Mouse (Mus musculus): ENCODE results near the gene Kifc3. TPM values are rescaled to one million over a fixed set of nuclear protein-coding genes. Genes with fewer than 3 reads are reported as not detected.

The Kifc3 gene
- polyA plus RNA-seq, 1 experiment from 2014 or later: 7.8 TPM

DNA sequence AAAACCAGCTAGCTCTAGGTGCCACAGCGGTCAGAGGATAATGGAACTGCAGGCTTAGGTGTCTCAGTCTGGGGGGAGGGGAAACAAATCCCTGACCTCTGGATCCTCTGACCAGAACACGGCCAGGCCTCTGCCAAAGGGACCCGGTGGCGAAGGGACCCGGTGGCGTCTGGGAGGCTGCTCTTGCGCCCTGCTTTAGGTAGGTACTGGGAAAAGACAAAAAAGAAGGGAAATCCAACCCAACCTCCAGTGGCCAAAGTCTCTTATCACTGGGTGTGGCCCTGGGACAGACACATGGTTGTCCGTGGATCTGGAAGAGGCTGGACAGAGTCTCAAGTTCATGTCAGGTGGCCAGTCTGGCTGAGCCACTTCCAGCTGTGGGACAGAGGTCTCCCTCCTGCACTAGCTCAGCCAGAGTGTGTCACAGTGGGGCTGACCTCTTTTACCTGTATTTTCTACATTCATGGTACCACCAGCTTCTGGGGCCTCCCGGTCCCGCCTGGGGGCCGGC lies 73.8 kb downstream of the Kifc3 start:
- WGBS: 84% methylated on average over 11 of the region's 11 CpGs

DNA sequence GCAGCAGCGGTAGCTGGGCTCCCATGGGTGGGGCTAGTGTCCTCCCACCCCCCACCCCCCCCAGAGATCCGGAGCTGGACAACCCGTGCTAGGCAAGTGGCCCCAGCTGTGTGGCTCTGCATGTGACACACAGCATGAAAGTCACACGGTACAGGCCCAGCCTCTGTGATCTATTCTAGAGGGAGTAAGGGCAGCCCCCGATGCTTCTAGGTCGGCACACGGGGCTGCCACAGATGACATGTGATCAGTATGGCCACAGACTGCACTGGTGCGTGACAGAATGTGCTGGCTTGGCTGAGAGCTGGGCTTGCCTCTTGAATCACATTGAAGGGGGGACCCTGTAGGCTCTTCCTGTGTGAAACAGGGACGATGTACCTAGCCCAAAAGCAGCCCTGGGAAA lies 75.0 kb downstream of the Kifc3 start:
- Histone ChIP-seq H3K27ac (ENCODE audit: low read depth, low read length) (no peak overlapping the region), H3K9me3 (ENCODE audit: control insufficient read depth, low read length) (no peaks in the 10 kb centered on the region), H3K27me3 (replicated peaks; ENCODE audit: control insufficient read depth, insufficient read depth, low read length) (no peaks in the 10 kb centered on the region), H3K4me2 (no peak overlapping the region), H3K36me3 (ENCODE audit: control insufficient read depth, insufficient read depth, low read length) (peaks cover 4% of the 10 kb centered on the region; the same call in 1 of the 2 replicates), H3K9ac (ENCODE audit: low read depth, low read length) (no peak overlapping the region), H3K4me3 (ENCODE audit: low read depth, low read length) (no peak overlapping the region), H3K4me1 (replicated peaks; ENCODE audit: control insufficient read depth, insufficient read depth, low read length) (no peaks in the 10 kb centered on the region)
- WGBS: 82% methylated on average over 9 of the region's 9 CpGs
- no peak for DNase-seq (ENCODE audit: low spot score)
- ATAC-seq (replicated peaks; ENCODE audit: low FRiP score): no peak

More for the DNA sequence above, 73.8 kb downstream of the Kifc3 start:
- Histone ChIP-seq H3K9me3 (ENCODE audit: control insufficient read depth, low read length) (no peaks in the 10 kb centered on the region), H3K4me3 (ENCODE audit: low read depth, low read length) (no peak overlapping the region), H3K9ac (ENCODE audit: low read depth, low read length) (no peak overlapping the region), H3K36me3 (ENCODE audit: control insufficient read depth, insufficient read depth, low read length) (peaks cover 4% of the 10 kb centered on the region; the same call in 1 of the 2 replicates), H3K4me1 (replicated peaks; ENCODE audit: control insufficient read depth, insufficient read depth, low read length) (no peaks in the 10 kb centered on the region), H3K4me2 (no peak overlapping the region), H3K27ac (ENCODE audit: low read depth, low read length) (no peak overlapping the region), H3K27me3 (replicated peaks; ENCODE audit: control insufficient read depth, insufficient read depth, low read length) (no peaks in the 10 kb centered on the region)
- no peak for ATAC-seq (replicated peaks; ENCODE audit: low FRiP score)
- DNase-seq (ENCODE audit: low spot score): no peak

DNA sequence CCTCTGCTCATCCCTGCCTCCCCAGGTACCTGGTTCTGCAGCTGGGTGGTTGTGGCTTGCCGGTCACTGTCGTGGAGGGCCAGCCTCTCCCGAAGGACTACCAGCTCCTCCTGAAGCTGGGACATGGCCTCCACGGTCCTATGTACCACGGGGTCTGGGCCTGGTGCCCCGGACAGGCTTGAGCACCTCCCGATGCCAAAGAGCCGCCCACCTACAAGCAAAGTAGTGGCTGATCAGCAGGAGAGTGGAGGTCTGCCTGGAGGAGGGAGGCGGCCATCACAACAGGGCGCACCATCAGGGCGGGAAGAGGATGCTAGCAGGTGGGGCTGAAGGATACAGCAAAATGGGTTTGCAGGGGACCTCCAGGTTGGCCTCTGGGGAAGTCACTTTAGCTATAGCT lies 76.1 kb downstream of the Kifc3 start:
- H3K9ac ChIP-seq (ENCODE audit: low read depth, low read length): no peak overlapping the region
- H3K27me3 ChIP-seq (replicated peaks; ENCODE audit: control insufficient read depth, insufficient read depth, low read length): no peaks in the 10 kb centered on the region
- H3K4me1 ChIP-seq (replicated peaks; ENCODE audit: control insufficient read depth, insufficient read depth, low read length): no peaks in the 10 kb centered on the region
- no peaks in the 10 kb centered on the region for H3K9me3 ChIP-seq (ENCODE audit: control insufficient read depth, low read length)
- DNase-seq (ENCODE audit: low spot score): no peak
- H3K4me3 ChIP-seq (ENCODE audit: low read depth, low read length): no peak overlapping the region
- no peak for ATAC-seq (replicated peaks; ENCODE audit: low FRiP score)
- H3K27ac ChIP-seq (ENCODE audit: low read depth, low read length): no peak overlapping the region
- 88% methylated on average over 11 of the region's 11 CpGs for WGBS
- peaks cover 4% of the 10 kb centered on the region; the same call in 1 of the 2 replicates for H3K36me3 ChIP-seq (ENCODE audit: control insufficient read depth, insufficient read depth, low read length)
- H3K4me2 ChIP-seq: no peak overlapping the region

DNA sequence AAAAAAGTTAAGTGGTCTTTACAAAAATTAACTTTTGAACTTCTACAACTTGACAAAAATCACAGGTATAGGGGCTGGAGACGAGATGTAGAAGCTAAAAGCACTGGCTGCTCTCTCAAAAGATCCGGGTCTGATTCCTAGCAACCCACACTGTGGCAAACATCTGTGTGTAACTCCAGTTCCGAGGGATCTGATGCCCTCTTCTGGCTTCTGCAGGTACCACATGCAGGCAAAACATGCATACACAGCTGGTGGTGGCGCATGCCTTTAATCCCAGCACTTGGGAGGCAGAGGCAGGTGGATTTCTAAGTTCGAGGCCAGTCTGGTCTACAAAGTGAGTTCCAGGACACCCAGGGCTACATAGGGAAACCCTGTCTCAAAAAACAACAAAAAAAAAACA lies 79.2 kb downstream of the Kifc3 start:
- Histone ChIP-seq H3K4me3 (ENCODE audit: low read depth, low read length) (no peak overlapping the region), H3K4me1 (replicated peaks; ENCODE audit: control insufficient read depth, insufficient read depth, low read length) (no peaks in the 10 kb centered on the region), H3K9me3 (ENCODE audit: control insufficient read depth, low read length) (no peaks in the 10 kb centered on the region), H3K27me3 (replicated peaks; ENCODE audit: control insufficient read depth, insufficient read depth, low read length) (no peaks in the 10 kb centered on the region), H3K4me2 (no peak overlapping the region), H3K9ac (ENCODE audit: low read depth, low read length) (no peak overlapping the region), H3K36me3 (ENCODE audit: control insufficient read depth, insufficient read depth, low read length) (0 out of 2 replicates have a peak, but pooled peaks cover 4% of the 10 kb centered on the region), H3K27ac (ENCODE audit: low read depth, low read length) (no peak overlapping the region)
- no peak for ATAC-seq (replicated peaks; ENCODE audit: low FRiP score)
- WGBS: 80% methylated on average over 5 of the region's 5 CpGs
- DNase-seq (ENCODE audit: low spot score): no peak

- DNase-seq (ENCODE audit: low spot score): no peak
- no peaks in the 10 kb centered on the region for H3K27me3 ChIP-seq (replicated peaks; ENCODE audit: control insufficient read depth, insufficient read depth, low read length)
- H3K4me2 ChIP-seq: no peak overlapping the region
- ATAC-seq (replicated peaks; ENCODE audit: low FRiP score): peak; percentile 41; the same call in 1 of the 2 replicates
- no peaks in the 10 kb centered on the region for H3K9me3 ChIP-seq (ENCODE audit: control insufficient read depth, low read length)
- H3K36me3 ChIP-seq (ENCODE audit: control insufficient read depth, insufficient read depth, low read length): no peaks in the 10 kb centered on the region
- no peak overlapping the region for H3K4me3 ChIP-seq (ENCODE audit: low read depth, low read length)
- no peak overlapping the region for H3K9ac ChIP-seq (ENCODE audit: low read depth, low read length)
- 63% methylated on average over 3 of the region's 3 CpGs for WGBS
- H3K4me1 ChIP-seq (replicated peaks; ENCODE audit: control insufficient read depth, insufficient read depth, low read length): no peaks in the 10 kb centered on the region
- H3K27ac ChIP-seq (ENCODE audit: low read depth, low read length): no peak overlapping the region
Observed at GRCm38 (mm10) chr8:95113750-95114149, 88.9 kb downstream of the Kifc3 start.

DNA sequence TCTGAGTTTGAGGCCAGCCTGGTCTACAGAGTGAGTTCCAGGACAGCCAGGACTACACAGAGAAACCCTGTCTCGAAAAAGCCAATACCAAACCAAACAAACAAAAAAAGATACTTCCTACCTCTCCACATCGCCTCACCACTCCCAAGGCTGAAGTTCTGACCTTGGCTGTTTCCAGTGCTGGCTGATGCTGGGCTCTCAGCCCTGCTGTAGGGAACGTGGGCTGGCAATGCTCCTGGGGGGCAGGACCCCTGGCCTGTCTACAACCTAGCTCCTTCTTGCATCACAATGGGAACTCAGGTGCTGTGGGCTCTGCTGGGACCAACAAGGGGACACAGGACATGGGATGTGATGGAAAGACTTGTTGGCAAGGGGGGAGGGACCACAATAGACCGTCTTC lies 89.5 kb downstream of the Kifc3 start:
- Histone ChIP-seq H3K4me3 (ENCODE audit: low read depth, low read length) (no peak overlapping the region), H3K9ac (ENCODE audit: low read depth, low read length) (no peak overlapping the region), H3K4me1 (replicated peaks; ENCODE audit: control insufficient read depth, insufficient read depth, low read length) (no peaks in the 10 kb centered on the region), H3K36me3 (ENCODE audit: control insufficient read depth, insufficient read depth, low read length) (no peaks in the 10 kb centered on the region), H3K4me2 (no peak overlapping the region), H3K9me3 (ENCODE audit: control insufficient read depth, low read length) (no peaks in the 10 kb centered on the region), H3K27me3 (replicated peaks; ENCODE audit: control insufficient read depth, insufficient read depth, low read length) (no peaks in the 10 kb centered on the region), H3K27ac (ENCODE audit: low read depth, low read length) (no peak overlapping the region)
- DNase-seq (ENCODE audit: low spot score) (no peak), ATAC-seq (replicated peaks; ENCODE audit: low FRiP score) (no peak)
- WGBS: 68% methylated on average over 4 of the region's 4 CpGs

DNA sequence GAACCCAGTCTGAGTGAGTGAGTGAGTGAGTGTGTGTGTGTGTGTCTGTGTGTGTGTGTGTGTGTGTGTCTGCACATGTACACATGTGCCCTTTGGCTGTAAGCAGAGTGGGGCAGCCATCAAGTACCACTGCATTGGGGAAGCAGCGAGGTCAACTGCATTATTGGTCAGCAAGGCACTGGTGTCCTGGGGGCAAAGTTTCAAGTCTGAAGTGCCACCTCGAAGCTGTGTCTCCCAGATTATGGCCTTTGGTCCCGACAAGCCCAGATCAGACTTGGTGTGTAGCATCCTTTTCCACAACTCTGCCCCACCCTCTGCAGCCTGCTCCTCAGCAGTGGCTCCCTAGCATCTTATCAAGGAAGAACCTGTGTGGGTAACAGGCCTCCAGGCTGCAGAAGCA lies 90.0 kb downstream of the Kifc3 start:
- ATAC-seq (replicated peaks; ENCODE audit: low FRiP score) (no peak), DNase-seq (ENCODE audit: low spot score) (no peak)
- Histone ChIP-seq H3K9me3 (ENCODE audit: control insufficient read depth, low read length) (no peaks in the 10 kb centered on the region), H3K4me2 (no peak overlapping the region), H3K27me3 (replicated peaks; ENCODE audit: control insufficient read depth, insufficient read depth, low read length) (no peaks in the 10 kb centered on the region), H3K36me3 (ENCODE audit: control insufficient read depth, insufficient read depth, low read length) (no peaks in the 10 kb centered on the region), H3K27ac (ENCODE audit: low read depth, low read length) (no peak overlapping the region), H3K4me1 (replicated peaks; ENCODE audit: control insufficient read depth, insufficient read depth, low read length) (no peaks in the 10 kb centered on the region), H3K9ac (ENCODE audit: low read depth, low read length) (no peak overlapping the region), H3K4me3 (ENCODE audit: low read depth, low read length) (no peak overlapping the region)
- 84% methylated on average over 3 of the region's 3 CpGs for WGBS

DNA sequence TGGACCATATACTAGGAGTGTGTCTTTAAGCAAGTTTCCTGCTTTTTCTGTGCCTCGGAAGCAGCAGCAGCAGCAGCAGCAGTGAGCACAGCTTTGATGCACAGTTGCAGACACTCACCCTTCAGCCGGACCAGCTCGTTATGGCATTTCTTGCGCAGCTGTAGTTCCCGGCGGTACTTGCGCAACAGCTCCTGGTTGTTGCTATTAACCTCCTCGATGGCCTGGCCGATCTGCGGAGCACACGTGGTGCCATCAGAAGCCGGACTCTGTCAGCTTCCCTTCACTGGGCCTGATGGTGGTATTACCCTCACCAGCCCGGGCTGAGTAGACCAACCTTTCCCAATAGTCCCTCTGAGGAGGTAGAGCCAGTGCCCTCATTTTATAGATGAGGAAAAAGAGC lies 95.3 kb downstream of the Kifc3 start:
- H3K27ac ChIP-seq (ENCODE audit: low read depth, low read length): no peak overlapping the region
- H3K4me3 ChIP-seq (ENCODE audit: low read depth, low read length): no peak overlapping the region
- H3K4me1 ChIP-seq (replicated peaks; ENCODE audit: control insufficient read depth, insufficient read depth, low read length): no peaks in the 10 kb centered on the region
- no peak overlapping the region for H3K4me2 ChIP-seq
- no peaks in the 10 kb centered on the region; the same call in 1 of the 2 replicates for H3K36me3 ChIP-seq (ENCODE audit: control insufficient read depth, insufficient read depth, low read length)
- no peak for ATAC-seq (replicated peaks; ENCODE audit: low FRiP score)
- no peaks in the 10 kb centered on the region for H3K9me3 ChIP-seq (ENCODE audit: control insufficient read depth, low read length)
- WGBS: 89% methylated on average over 13 of the region's 13 CpGs
- DNase-seq (ENCODE audit: low spot score): no peak
- no peaks in the 10 kb centered on the region for H3K27me3 ChIP-seq (replicated peaks; ENCODE audit: control insufficient read depth, insufficient read depth, low read length)
- H3K9ac ChIP-seq (ENCODE audit: low read depth, low read length): no peak overlapping the region

GRCm38 (mm10) chr8:95101972-95102371 lies 100.6 kb downstream of the Kifc3 start:
- no peak overlapping the region for H3K4me2 ChIP-seq
- H3K4me3 ChIP-seq (ENCODE audit: low read depth, low read length): no peak overlapping the region
- no peaks in the 10 kb centered on the region for H3K27me3 ChIP-seq (replicated peaks; ENCODE audit: control insufficient read depth, insufficient read depth, low read length)
- H3K36me3 ChIP-seq (ENCODE audit: control insufficient read depth, insufficient read depth, low read length): peaks cover 11% of the 10 kb centered on the region
- WGBS: 70% methylated on average over 4 of the region's 4 CpGs
- no peaks in the 10 kb centered on the region for H3K9me3 ChIP-seq (ENCODE audit: control insufficient read depth, low read length)
- 0 out of 2 replicates have a peak, but pooled peaks have one; percentile 22 for ATAC-seq (replicated peaks; ENCODE audit: low FRiP score)
- no peak for DNase-seq (ENCODE audit: low spot score)
- H3K4me1 ChIP-seq (replicated peaks; ENCODE audit: control insufficient read depth, insufficient read depth, low read length): no peaks in the 10 kb centered on the region
- no peak overlapping the region for H3K27ac ChIP-seq (ENCODE audit: low read depth, low read length)
- H3K9ac ChIP-seq (ENCODE audit: low read depth, low read length): no peak overlapping the region
